Mouse (Mus musculus): ENCODE results near the gene Rbl1.
"Not testable (repeated sequence)": the region's sequence is repeated elsewhere in the genome, so short reads cannot be mapped to it uniquely, and the experiment has no call there.

Gene Rbl1

GRCm38 (mm10) chr2:157204366-157205218, at the start of gene Rbl1:
Gene Rbl1, minus strand, starts transcription at chr2:157204534.
- DNase-seq (ENCODE audit: low read depth, low spot score): peak; percentile 99

DNA sequence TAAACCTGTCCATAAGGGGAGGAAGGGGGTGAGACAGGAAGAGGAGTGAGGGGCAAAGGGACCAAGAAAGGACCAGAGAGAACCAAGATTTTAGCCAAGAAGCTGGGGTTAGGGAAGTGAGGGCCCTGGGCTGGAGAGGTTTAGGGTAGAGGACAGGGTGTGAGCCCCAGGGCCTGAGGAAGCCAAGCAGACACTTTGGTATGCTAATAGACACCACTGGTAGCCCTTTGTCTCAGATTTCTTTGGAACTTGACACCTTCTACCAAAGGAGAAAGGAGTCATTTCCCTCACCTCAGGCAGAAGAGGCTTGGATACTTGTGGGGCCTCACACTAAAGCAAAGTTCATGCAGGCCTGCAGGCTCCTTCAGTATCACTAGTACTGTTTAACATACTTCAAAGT, 43.8 kb upstream of the Rbl1 start:
- DNase-seq (ENCODE audit: low read depth, low spot score): no peak

- DNase-seq (ENCODE audit: low read depth, low spot score): no peak
These were observed 41.3 kb upstream of the Rbl1 start for GRCm38 (mm10) chr2:157245603-157246002.

DNA sequence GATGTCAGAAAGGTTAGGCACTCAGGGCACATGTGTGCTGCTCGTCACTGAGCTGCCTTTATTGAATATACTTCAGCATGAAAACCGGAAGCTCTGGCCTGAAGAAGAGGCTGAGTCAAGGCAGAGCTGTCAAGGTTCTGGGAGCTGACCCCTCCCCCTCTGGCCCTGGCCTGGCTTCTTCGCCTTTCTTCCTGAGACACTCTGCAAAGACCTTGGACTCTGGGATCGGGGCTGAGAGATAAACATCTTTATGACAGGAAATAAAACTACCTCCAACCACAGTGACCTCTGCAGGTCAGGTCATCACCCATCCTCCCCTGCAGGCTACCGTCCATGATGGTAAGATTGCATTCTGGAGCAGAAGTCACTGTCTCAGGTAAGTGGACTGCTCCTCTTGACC, 40.7 kb upstream of the Rbl1 start:
- no peak for DNase-seq (ENCODE audit: low read depth, low spot score)

DNA sequence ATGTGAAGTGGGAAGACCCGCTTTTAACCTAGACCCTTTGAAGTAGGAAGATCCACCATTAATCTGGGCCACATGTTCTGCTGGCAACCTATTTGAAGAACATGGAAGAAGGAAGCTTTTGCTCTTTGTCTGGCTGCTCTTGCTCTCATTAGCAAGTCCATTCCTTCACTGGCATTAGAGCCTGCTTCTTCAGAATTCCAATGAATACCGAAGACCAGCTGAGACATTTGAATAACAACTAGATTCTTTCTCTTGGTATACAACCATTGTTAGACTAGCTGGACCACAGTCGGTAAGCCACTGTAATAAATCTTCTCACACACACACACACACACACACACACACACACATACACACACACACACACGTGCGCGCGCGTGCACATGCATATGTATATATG, 31.6 kb upstream of the Rbl1 start:
- DNase-seq (ENCODE audit: low read depth, low spot score): no peak

- not testable (repeated sequence) for DNase-seq (ENCODE audit: low read depth, low spot score)
These were observed 17.6 kb upstream of the Rbl1 start for GRCm38 (mm10) chr2:157221916-157222315.

- no peak for DNase-seq (ENCODE audit: low read depth, low spot score)
These were observed 15.8 kb upstream of the Rbl1 start for GRCm38 (mm10) chr2:157220108-157220507.

DNA sequence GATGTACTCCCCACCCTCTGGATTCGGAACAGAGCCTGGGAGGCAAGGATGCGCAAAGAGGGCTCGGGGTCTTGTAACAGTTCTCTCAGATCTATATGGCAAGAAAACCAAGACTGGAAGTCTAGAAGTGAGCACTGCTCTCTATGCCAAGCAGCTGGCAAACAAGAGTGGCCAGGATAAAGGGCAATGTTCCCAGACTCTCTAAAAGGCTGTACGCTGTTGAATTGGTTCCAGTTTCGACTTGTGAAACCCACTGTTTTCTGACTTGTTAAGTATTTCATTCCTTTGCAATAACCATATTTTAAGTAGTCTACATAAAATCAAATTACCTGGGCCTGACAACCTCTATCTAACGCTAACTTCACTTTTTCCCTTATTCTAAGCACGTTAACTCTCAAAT, 7.4 kb upstream of the Rbl1 start:
- no peak for DNase-seq (ENCODE audit: low read depth, low spot score)

DNA sequence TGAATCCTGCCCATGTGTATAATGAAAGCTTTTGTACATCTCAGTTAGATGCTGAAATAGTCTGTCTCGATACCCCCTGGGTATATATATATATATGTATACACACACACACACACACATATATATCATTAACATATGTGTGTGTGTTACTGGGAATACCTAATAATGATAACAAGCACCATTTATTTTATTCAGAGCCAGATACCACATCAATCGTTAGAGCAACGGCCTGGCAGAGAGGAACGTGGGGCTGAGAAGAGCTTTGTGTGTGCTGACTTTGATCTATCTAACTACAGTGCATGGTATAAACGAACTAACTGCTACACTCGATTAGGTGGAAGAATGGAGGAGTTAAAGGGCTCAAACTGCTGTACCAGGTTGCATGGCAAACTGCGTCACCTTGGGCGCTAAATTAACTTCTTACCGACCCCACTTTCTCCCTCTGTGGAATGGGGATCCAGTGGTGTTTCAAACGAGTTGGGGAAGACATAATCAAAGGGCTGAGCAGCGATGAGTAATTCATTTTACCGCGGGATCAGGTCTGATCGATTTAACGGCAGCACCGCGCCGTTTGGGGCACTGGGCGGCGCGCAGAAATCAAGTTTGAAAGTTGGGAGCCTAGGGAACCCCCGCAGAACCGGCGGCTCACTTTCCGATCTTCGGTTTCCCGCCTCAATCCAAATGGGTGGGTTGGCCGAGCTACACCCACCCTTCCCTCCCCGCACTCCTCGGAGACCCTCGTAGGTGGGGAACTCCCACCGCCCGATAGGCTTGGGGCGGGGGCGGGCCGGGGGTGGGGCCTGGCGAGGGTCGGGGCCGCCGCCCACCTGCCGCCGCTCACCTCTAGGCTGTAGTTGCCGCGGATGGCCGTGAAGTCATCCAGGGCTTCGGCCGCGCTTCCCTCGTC, 622 bp downstream of the Rbl1 start:
- peak; percentile 88 for DNase-seq (ENCODE audit: low read depth, low spot score)

DNA sequence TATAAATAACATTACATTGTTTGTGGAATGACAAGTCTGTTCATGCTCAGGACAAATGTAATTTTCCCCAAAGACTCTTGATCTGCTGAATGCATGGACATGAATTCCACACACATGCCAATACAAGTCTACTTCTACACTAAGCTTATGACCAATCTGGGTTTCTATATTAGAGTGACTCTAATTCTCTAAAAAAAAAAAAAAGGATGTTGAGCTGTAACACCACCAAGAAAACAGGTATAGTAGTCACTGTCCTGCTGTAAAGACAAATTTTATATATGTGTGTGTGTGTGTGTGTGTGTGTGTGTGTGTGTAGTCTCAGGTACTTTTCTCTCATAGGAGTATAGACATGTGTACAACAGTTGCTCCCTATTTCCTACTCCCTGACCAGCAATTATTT, 1.3 kb downstream of the Rbl1 start:
- DNase-seq (ENCODE audit: low read depth, low spot score): peak; percentile 51

GRCm38 (mm10) chr2:157202361-157202760, 2.0 kb downstream of the Rbl1 start:
- DNase-seq (ENCODE audit: low read depth, low spot score): peak; percentile 70

DNA sequence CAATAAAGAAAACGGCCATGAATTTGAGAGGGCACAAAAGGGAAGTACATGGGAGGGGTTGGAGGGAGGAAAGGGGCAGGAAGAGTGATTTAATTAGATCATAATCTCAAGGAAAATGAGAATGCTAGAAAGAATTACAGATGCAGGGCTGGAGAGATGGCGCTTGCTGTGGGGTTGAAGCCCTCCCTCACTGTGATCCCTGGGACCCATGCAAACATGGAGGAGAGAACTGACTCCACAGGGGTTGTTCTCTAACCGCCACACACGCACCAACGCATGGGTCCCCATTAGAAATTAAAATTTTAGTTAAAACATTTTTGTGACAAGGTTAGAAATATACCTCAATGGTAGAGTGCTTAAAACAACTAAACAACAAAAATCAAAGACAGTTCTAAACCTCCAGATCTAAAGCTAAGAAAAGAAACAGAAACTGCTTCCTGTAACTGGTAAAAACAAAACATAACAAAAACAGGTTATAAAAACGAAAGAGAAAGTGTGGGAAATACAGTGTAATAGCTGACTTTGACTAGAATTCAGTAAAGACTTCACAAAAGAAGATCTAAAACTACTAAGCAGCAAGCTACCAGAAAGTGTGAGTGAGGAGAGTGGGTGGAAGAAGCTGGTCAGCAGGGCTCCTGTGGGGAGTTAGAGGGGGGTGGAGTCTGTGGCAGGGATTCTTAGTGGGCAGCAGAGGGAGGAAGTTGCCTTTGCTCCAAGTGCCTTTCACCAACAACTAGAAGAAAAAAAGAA, 3.1 kb downstream of the Rbl1 start:
- peak; percentile 81 for DNase-seq (ENCODE audit: low read depth, low spot score)

- not testable (repeated sequence) for DNase-seq (ENCODE audit: low read depth, low spot score)
These were observed 5.9 kb downstream of the Rbl1 start for GRCm38 (mm10) chr2:157198405-157198804.

DNA sequence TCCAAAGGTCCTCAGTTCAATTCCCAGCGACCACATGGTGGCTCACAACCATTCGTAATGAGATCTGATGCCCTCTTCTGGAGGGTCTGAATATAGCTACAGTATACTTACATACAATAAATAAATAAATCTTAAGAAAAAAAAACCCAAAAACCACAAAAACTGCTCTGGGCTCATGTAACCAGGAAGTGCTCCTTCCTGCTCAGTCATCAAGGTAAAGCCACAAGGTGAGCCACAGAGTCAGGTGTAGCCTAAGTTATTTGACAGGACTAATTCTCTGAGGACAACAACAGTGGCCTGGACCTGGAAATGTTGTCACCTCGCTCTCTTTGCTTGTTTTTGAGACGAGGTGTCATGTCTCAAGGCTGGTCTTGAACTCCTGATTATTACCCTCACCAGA, 13.7 kb downstream of the Rbl1 start:
- DNase-seq (ENCODE audit: low read depth, low spot score): no peak

GRCm38 (mm10) chr2:157187223-157187622, 17.1 kb downstream of the Rbl1 start:
- peak; percentile 71 for DNase-seq (ENCODE audit: low read depth, low spot score)

- no peak for DNase-seq (ENCODE audit: low read depth, low spot score)
These were observed 17.8 kb downstream of the Rbl1 start for GRCm38 (mm10) chr2:157186504-157186903.

DNA sequence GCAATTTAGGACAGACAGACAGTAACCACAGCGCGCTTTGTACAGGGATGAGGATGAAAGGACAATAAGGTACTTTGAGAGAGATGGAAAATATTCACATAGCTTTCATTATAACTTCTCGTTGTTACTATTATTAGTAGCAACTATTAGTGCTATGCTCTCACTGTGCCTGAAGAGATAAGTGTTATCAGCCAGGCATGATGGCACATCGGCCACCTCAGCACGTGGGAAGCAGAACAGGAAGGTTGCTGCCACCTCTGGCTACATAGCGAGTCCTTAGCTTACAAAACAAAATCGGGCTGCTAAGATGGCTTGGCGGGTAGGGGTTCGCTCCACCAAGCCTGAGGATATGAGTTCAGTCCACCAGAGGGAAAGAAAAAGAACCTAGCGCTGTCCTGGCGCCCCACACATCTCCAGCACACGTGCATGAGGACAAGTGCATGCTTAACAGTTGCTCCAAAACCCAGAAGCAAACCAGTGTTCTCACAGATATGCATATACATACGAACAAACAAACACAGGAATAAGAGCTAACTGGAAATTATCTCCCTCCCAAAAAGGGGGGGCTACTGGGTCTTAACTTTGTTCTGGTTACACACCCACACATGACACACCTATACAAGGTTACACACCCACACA, 19.2 kb downstream of the Rbl1 start:
- DNase-seq (ENCODE audit: low read depth, low spot score): no peak

GRCm38 (mm10) chr2:157178167-157178566, 26.2 kb downstream of the Rbl1 start:
- no peak for DNase-seq (ENCODE audit: low read depth, low spot score)

DNA sequence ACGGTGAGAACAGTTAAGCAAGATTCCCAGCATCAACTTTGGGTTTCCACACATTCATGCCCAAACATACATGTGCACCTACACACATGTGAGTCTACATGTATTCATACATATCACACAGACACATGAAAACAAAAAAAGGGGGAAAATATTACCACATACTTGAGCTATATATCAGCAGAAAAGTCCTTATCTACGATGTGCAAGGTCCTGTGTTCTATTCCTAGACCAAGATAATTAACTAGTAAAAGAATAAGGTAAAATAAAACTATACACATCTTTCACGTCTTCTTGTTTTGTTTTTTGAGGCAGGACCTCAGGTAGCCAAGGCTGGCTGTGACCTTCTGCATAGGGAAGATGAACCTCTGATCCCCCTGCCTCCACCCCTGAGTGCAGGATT, 28.1 kb downstream of the Rbl1 start:
- DNase-seq (ENCODE audit: low read depth, low spot score): no peak

DNA sequence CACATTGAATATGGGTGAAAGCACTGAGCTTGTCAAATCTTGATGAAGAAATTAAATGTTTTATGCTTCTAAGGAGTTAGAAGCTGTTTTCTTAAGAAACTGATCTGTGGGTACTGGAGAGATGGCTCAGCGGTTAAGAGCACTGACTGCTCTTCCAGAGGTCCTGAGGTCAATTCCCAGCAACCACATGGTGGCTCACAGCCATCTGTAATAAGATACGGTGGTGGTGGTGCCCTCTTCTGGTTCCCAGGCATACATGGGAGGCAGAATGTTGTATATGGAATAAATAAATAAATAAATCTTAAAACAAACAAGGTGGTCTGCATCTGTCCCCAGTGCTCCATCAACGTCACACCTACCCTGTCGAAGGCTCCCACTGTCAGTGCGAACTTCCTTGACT, 29.9 kb downstream of the Rbl1 start:
- DNase-seq (ENCODE audit: low read depth, low spot score): peak; percentile 16

- DNase-seq (ENCODE audit: low read depth, low spot score): no peak
These were observed 30.8 kb downstream of the Rbl1 start for GRCm38 (mm10) chr2:157173555-157173954.

Measured in A20 (cell line).